Mouse (Mus musculus) stomach, embryonic 14.5 days (tissue): ENCODE measurements around the gene Tmem30a. TPM values are rescaled to one million over a fixed set of nuclear protein-coding genes. Genes with fewer than 3 reads are reported as not detected.

ENCODE experiments used
- polyA plus RNA-seq: library from polyadenylated mRNA; unstranded; fragments of >200 nt; fragmentation: Nextera tagmentation; extraction: Ambion mirVana; gene quantifications from 2 replicates; pipeline ENCODE4 v1.2.1, GENCODE M21; 2014

The Tmem30a gene
- polyA plus RNA-seq, 1 experiment from 2014 or later, result 64.6 TPM

Other genes with a start within 250 kb of the Tmem30a start
- gene Col12a1, start 74.7 kb downstream of the Tmem30a start, polyA plus RNA-seq, result 95.5 and 97.7 TPM in 2 replicates
- 616 and 652 TPM in 2 replicates for gene Cox7a2, start 33.6 kb downstream of the Tmem30a start, polyA plus RNA-seq
- gene Filip1, start 219.3 kb upstream of the Tmem30a start, polyA plus RNA-seq, result 10.9 and 12.7 TPM in 2 replicates